Mouse (Mus musculus): Measurements from ENCODE around the gene Hist1h3f. TPM values are rescaled to one million over a fixed set of nuclear protein-coding genes. Genes with fewer than 3 reads are reported as not detected.
A peak's percentile ranks its signal among the peaks of the same experiment; 100 is the strongest.
"Not testable (repeated sequence)": the region's sequence is repeated elsewhere in the genome, so short reads cannot be mapped to it uniquely, and the experiment has no call there.

Gene Hist1h3f
- polyA plus RNA-seq, 1 experiment: 0.74 TPM

GRCm38 (mm10) chr13:23551931-23552914 is 8.4 kb downstream of the Hist1h3f start:
- Histone ChIP-seq H3K27ac (ENCODE audit: insufficient read depth, low read depth, low read length) (no peak overlapping the region), H3K4me1 (ENCODE audit: control insufficient read depth, insufficient read depth, low read length) (no peaks in the 10 kb centered on the region), H3K27me3 (replicated peaks; ENCODE audit: control insufficient read depth, insufficient read depth, low read length) (no peaks in the 10 kb centered on the region), H3K4me3 (ENCODE audit: insufficient read depth, low read depth, low read length) (no peak overlapping the region; the same call in 1 of the 2 replicates), H3K36me3 (ENCODE audit: control insufficient read depth, insufficient read depth, low read length) (no peaks in the 10 kb centered on the region)
- no peak for DNase-seq
- TF ChIP-seq CTCF (conservative IDR thresholded peaks at IDR 0.05; ENCODE audit: insufficient read depth, insufficient read length, low read depth, low read length) (no peak), POLR2A (IDR thresholded peaks at IDR 0.05; ENCODE audit: low read depth, low read length) (no peak)
- 55% methylated on average over 8 of the region's 8 CpGs for WGBS

GRCm38 (mm10) chr13:23552962-23553361 is 9.1 kb downstream of the Hist1h3f start, which contains the start of gene Hist1h1d:
Hist1h1d (plus strand) TSS chr13:23553262.
- Histone ChIP-seq H3K4me1 (ENCODE audit: control insufficient read depth, insufficient read depth, low read length) (no peaks in the 10 kb centered on the region), H3K4me3 (ENCODE audit: insufficient read depth, low read depth, low read length) (no peak within 1 kb of the TSS), H3K27ac (ENCODE audit: insufficient read depth, low read depth, low read length) (no peak within 1 kb of the TSS), H3K36me3 (ENCODE audit: control insufficient read depth, insufficient read depth, low read length) (no peaks in the 10 kb centered on the region), H3K27me3 (replicated peaks; ENCODE audit: control insufficient read depth, insufficient read depth, low read length) (no peaks in the 10 kb centered on the region)
- DNase-seq: no peak
- no peak for TF ChIP-seq CTCF (conservative IDR thresholded peaks at IDR 0.05; ENCODE audit: insufficient read depth, insufficient read length, low read depth, low read length)

GRCm38 (mm10) chr13:23554393-23554792 is 10.5 kb downstream of the Hist1h3f start:
- 18% methylated on average over 9 of the region's 9 CpGs for WGBS
- H3K4me3 ChIP-seq (ENCODE audit: insufficient read depth, low read depth, low read length): peak overlapping the region; percentile 52; the same call in 1 of the 2 replicates
- TF ChIP-seq CTCF (conservative IDR thresholded peaks at IDR 0.05; ENCODE audit: insufficient read depth, insufficient read length, low read depth, low read length) (no peak), POLR2A (IDR thresholded peaks at IDR 0.05; ENCODE audit: low read depth, low read length) (no peak)
- no peaks in the 10 kb centered on the region for H3K36me3 ChIP-seq (ENCODE audit: control insufficient read depth, insufficient read depth, low read length)
- H3K27me3 ChIP-seq (replicated peaks; ENCODE audit: control insufficient read depth, insufficient read depth, low read length): no peaks in the 10 kb centered on the region
- no peak overlapping the region for H3K27ac ChIP-seq (ENCODE audit: insufficient read depth, low read depth, low read length)
- no peak for DNase-seq
- no peaks in the 10 kb centered on the region for H3K4me1 ChIP-seq (ENCODE audit: control insufficient read depth, insufficient read depth, low read length)

- TF ChIP-seq POLR2A (IDR thresholded peaks at IDR 0.05; ENCODE audit: low read depth, low read length) (peak; percentile 15), CTCF (conservative IDR thresholded peaks at IDR 0.05; ENCODE audit: insufficient read depth, insufficient read length, low read depth, low read length) (no peak)
- Histone ChIP-seq H3K27ac (ENCODE audit: insufficient read depth, low read depth, low read length) (peak overlapping the region; percentile 66; the same call in 1 of the 2 replicates), H3K4me1 (ENCODE audit: control insufficient read depth, insufficient read depth, low read length) (no peaks in the 10 kb centered on the region), H3K4me3 (ENCODE audit: insufficient read depth, low read depth, low read length) (peak overlapping the region; percentile 52), H3K27me3 (replicated peaks; ENCODE audit: control insufficient read depth, insufficient read depth, low read length) (no peaks in the 10 kb centered on the region), H3K36me3 (ENCODE audit: control insufficient read depth, insufficient read depth, low read length) (no peaks in the 10 kb centered on the region)
- peak; percentile 73 for DNase-seq
- under 1% methylated on average over 54 of the region's 54 CpGs for WGBS
These were observed 11.3 kb downstream of the Hist1h3f start for GRCm38 (mm10) chr13:23554925-23555838.

- WGBS: under 1% methylated on average over 18 of the region's 18 CpGs
- Histone ChIP-seq H3K4me1 (ENCODE audit: control insufficient read depth, insufficient read depth, low read length) (no peaks in the 10 kb centered on the region), H3K27me3 (replicated peaks; ENCODE audit: control insufficient read depth, insufficient read depth, low read length) (no peaks in the 10 kb centered on the region), H3K4me3 (ENCODE audit: insufficient read depth, low read depth, low read length) (peak overlapping the region; percentile 52), H3K27ac (ENCODE audit: insufficient read depth, low read depth, low read length) (peak overlapping the region; percentile 84), H3K36me3 (ENCODE audit: control insufficient read depth, insufficient read depth, low read length) (no peaks in the 10 kb centered on the region)
- DNase-seq: peak; percentile 91
- TF ChIP-seq POLR2A (IDR thresholded peaks at IDR 0.05; ENCODE audit: low read depth, low read length) (no peak), CTCF (conservative IDR thresholded peaks at IDR 0.05; ENCODE audit: insufficient read depth, insufficient read length, low read depth, low read length) (no peak)
These were observed 12.1 kb downstream of the Hist1h3f start for GRCm38 (mm10) chr13:23555839-23556416.

GRCm38 (mm10) chr13:23556906-23557305 is 13.1 kb downstream of the Hist1h3f start:
- Histone ChIP-seq H3K4me1 (ENCODE audit: control insufficient read depth, insufficient read depth, low read length) (no peaks in the 10 kb centered on the region), H3K27me3 (replicated peaks; ENCODE audit: control insufficient read depth, insufficient read depth, low read length) (no peaks in the 10 kb centered on the region), H3K4me3 (ENCODE audit: insufficient read depth, low read depth, low read length) (no peak overlapping the region), H3K36me3 (ENCODE audit: control insufficient read depth, insufficient read depth, low read length) (no peaks in the 10 kb centered on the region), H3K27ac (ENCODE audit: insufficient read depth, low read depth, low read length) (no peak overlapping the region)
- WGBS: 71% methylated on average over 3 of the region's 3 CpGs
- no peak for TF ChIP-seq POLR2A (IDR thresholded peaks at IDR 0.05; ENCODE audit: low read depth, low read length)
- no peak for TF ChIP-seq CTCF (conservative IDR thresholded peaks at IDR 0.05; ENCODE audit: insufficient read depth, insufficient read length, low read depth, low read length)
- DNase-seq: no peak

GRCm38 (mm10) chr13:23560699-23561098 is 16.8 kb downstream of the Hist1h3f start:
- H3K4me1 ChIP-seq (ENCODE audit: control insufficient read depth, insufficient read depth, low read length); DNase-seq; H3K27me3 ChIP-seq (replicated peaks; ENCODE audit: control insufficient read depth, insufficient read depth, low read length); H3K27ac ChIP-seq (ENCODE audit: insufficient read depth, low read depth, low read length); H3K36me3 ChIP-seq (ENCODE audit: control insufficient read depth, insufficient read depth, low read length); H3K4me3 ChIP-seq (ENCODE audit: insufficient read depth, low read depth, low read length): not testable (repeated sequence)
- WGBS: 26% methylated on average over 2 of the region's 2 CpGs

GRCm38 (mm10) chr13:23561531-23561882 is 17.7 kb downstream of the Hist1h3f start:
- 2% methylated on average over 2 of the region's 5 CpGs for WGBS
- H3K27me3 ChIP-seq (replicated peaks; ENCODE audit: control insufficient read depth, insufficient read depth, low read length); H3K4me1 ChIP-seq (ENCODE audit: control insufficient read depth, insufficient read depth, low read length); H3K4me3 ChIP-seq (ENCODE audit: insufficient read depth, low read depth, low read length); DNase-seq; H3K27ac ChIP-seq (ENCODE audit: insufficient read depth, low read depth, low read length); H3K36me3 ChIP-seq (ENCODE audit: control insufficient read depth, insufficient read depth, low read length): not testable (repeated sequence)
